Mouse (Mus musculus) heart, postnatal 25 days (tissue): ENCODE measurements at regions not wholly inside any gene's neighbourhood (a gene's known extent, or its start where the extent isn't known, plus 50 kb on each side); places are given as distances from the start of the nearest gene placed in this dataset.
A peak's percentile ranks its signal among the peaks of the same experiment; 100 is the strongest.

Experiments
- DNase-seq: peaks from one replicate; pipeline ENCODE4 v3.0.0; 2022; ENCODE audit warnings: low spot score
- intact Hi-C: fragments of 180-260 bp; cut with DNase I; formaldehyde crosslinking; loops from one replicate; pipeline ENCODE4 v1.15.1; 2025

DNA sequence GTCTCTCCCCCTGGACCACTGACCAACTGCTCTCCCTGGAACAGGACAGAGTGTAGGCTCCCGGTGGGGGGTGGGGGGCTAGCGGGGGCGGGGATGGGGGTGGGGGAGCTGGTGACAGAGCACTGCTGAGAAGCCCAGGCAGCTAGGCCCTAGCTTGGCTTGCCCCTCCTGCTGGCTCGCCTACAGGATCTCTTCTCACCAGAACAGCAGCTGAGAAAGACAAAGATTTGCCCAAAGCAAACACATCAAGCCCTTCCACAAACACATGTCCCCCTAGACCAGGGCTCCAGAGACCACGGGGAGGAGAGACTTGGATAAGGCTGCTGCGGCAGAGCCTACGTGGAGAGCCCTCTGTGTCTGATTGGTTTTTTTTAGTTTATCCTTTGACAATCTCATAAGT is 100.8 kb downstream of the 1700001O22Rik start:
- no peak for DNase-seq
- intact Hi-C loops = no loop called here

DNA sequence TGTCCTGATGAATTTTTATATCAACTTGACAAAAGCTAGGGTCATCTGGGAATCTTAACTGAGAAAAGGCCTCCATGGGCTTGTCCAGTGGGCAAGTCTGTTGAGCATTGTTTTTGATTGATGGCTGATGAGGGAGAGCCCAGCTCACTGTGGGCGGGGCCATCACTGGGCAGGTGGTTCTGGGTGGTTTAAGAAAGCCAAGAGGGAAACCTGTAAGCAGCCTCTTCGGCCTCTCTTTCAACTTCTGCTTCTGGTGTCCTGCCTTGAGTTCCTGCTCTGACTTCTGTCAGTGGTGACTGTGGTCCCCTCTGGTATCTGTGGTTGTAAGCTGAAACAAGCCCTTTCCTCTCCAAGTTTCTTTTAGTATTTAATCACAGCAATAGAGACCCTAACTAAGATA is 102.6 kb downstream of the 1700001O22Rik start:
- intact Hi-C loops = no loop called here
- DNase-seq = no peak

DNA sequence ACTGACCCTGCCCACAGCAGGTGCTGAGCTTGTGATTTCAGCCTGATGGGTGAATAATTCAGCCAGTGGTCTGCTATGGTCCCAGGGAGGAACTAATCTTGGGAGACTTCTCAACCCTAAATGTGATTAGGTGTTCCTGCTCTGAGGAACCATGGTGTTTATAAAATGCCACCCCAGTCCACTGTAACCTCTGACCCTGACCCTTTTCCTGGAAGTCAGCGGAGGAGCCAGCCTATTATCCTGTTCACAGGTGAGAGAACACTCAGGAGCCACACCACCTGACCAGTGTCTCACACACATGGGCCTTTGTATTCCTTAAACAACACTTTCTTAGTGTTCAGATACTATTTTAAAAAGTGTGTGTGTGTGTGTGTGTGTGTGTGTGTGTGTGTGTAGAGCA is 103.0 kb downstream of the 1700001O22Rik start:
- DNase-seq = no peak
- intact Hi-C loops = no loop called here

DNA sequence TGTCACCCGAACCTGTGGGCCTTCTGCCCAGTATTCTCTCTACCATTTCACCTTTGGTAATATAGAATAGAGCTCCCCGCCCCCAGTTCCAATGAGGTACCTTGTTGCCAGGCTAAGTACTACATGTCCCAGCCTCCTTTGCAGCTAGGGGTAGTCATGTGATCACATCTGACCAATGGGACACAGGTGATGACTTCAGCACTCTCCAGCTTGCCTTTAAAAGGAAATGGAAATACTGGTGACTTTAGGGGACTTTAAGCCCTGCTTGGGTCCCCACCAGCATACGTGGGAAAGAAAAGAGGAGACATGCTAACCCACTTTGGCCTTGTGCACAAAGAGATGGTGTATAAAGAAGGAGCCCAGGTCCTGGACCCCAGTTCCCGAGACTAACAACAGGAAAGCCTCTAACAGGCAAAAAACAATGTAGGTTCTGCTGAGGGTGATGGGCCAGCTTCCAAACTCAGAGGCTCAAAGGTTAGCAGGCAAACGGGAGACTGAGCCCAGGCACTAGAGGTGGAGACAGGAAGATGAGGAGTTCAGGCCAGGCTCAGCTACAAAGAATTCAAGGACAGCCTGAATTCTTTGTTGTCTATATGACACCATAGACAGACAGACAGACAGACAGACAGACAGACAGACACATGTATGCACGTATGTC is 103.5 kb downstream of the 1700001O22Rik start:
- intact Hi-C loops = no loop called here
- peak; percentile 61 for DNase-seq

DNA sequence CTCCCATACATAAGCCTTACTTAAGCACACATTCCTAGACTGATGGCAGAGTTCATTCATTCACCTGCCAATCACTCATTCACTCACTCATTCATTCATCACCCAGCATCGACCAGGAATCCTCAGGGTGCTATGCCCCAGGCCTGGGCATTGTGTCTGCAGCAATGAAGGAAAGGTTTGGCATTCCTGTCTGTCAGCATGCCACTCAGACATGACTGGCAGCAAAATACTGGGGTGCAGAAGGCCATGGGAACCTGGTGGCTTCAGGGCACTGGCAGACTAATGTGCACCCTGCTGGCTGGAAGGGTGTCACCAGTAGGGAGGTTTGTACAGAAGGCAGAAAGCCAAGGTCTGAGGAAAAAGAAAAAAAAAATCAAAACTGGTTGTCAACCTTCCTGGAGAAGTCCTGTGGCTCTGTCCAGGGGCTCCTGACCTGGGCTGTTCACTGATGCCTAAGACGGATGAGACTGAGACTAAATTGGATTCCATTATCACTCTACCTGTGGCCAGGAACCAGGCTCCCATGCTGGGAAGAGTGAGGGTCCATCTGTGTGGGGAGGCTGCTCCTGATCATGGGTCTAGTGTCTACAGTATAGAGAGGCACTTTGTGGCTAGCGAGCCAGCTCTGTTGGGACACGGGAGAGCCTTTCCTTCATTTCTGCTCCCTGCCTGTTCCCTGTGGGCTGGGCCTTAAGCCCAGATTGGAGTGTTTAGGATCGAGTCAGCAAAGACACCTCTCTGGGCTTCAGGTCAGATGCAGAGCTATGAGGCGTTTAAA is 104.1 kb downstream of the Cstad start:
- intact Hi-C loops = no loop called here
- DNase-seq = no peak

DNA sequence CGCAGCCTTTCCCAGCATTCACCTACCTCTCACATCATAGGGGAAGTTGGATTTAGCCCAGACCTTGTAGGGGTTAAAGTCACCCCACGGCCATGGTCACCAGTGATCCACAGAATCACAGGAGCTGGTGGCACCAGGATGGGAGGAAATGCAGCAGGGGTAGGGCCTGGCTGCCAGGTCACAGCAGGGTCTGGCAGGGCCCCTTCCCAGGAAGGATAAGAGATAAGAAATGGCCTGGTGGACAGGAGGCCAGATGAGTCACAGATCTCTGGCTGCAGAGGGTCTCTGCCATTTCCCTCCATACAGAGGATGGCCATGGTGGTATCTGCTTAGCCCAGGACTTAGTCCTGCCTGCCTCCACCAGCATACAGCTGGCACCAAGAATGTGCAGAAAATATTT is 103.0 kb downstream of the Cstad start:
- intact Hi-C loops = no loop called here
- DNase-seq = no peak

DNA sequence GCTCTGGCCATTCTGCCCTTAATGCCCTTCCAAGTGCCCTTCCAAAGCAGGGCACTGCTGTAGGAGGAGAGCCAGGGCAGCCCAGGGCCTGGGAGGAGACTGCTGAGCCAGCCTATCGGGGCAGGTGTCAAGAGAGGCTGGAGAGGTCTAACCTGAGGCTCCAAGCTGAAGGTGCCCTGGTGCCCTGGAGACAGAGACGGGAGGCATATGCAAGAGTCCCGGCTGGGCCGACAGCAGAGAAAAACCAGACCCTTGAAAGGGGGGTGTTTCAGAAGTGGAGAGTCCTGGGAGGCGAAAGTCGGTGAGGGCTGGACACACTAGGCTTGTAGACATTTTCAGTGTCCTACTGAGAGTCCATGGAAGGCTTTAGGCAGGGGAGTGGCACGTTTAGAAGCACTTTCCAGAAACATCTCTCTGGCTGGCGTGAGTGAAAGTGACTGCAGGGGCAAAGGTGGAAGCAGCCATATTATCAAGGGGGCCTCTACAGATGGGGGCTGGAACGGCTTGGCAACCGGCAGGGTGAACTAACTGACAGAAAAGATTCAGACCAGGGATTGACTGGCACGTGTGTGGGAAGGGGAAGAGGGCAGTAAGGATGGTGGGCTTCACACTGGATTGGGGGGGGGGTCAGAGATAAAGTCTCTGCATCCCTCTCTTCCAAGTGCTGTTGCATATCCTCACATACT is 101.1 kb downstream of the Cstad start:
- intact Hi-C loops = no loop called here
- no peak for DNase-seq

DNA sequence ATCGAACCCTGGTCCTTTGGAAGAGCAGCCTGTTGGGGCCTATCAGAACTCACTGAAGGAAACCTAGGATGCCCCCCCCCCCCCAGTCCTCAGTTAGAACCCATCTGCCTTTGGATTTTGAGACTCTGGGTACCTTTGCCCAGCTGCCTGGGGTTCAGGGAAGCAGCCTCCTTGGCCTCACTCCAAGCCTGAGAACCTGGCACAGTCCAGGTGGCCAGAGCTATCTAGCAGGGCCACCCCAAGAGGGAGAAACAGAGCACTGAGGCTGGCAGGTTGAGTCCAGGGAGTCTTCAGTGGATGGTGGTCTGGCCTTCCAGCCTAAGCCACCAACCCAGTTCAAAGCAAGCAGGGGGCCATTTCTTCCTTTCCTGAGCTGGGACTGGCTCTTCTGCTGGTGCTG is 100.2 kb downstream of the Cstad start:
- intact Hi-C loops = no loop called here
- no peak for DNase-seq

DNA sequence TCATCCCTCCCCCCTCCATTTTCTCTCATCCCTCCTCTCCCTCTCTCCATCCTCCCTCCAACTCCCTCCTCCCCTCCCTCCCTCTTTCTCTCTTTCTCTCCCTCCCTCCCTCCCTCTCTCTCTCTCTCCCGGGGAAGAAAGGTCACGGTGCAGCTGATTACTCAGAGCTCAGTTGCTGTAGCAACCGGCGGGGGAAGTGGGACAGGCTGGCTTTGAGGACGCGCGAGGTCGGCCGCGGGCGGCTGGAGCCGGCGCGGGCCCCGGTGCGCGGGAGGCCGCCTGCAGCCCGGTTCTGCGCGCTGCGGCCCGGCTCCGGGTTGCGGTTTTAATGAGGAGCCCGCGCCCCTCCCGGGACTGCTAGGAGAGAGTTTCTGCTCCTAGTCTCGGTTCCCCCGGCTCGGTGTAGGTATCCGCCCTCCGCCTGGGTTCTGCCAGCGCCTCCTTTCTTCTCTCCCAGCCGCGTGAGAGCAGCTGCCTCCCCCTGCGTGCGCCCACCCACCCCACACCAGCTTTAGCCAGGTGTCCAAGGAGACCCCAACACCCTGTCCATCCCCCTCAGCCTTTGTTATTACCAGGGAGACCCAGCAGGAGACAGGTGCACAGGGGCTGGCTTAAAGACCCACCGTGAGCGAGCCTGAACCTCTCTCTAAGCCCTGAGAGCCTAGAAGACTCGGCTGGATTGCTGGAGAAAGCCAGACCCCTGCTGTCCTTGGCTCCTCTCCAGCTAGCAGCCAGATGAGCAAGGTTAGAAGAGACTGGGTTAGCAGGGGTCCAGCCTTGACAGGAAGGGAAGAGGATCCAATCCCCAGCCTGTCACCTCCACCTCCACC is 98.6 kb downstream of the Cstad start:
- DNase-seq = peak; percentile 77
- intact Hi-C loops = no loop called here

DNA sequence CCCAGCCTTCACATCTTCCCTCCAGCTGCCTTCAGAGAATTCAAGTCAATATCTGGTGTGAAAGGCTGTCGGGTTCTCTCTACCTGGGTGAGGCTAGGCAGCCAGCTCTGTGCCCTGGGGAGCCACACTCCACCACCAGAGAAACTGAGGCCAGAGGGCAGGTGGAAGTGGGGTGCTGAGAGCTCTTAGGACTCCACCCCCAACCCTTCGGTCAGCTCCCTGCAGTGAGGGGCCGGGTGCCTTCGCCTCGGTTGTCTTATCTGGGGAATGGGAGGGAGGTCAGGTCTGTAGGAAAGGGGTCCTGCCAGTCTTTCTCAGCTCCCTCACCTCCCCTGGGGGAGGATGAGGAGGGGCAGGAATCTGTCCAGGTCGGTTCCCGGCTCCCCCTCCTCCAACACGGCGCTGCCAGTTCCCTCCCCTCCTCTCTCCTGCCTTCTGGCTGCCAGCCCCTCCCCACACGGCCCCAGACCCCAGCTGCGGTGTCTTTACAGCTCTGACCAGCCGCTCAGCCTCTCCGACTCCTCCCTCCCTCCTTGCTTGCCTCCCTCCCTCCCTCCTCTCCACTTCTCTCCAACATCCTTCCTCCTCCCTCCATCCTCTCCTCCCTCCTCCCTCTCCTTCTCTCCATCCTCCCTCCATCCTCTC is 97.8 kb downstream of the Cstad start:
- peak; percentile 31 for DNase-seq
- intact Hi-C loops = no loop called here

DNA sequence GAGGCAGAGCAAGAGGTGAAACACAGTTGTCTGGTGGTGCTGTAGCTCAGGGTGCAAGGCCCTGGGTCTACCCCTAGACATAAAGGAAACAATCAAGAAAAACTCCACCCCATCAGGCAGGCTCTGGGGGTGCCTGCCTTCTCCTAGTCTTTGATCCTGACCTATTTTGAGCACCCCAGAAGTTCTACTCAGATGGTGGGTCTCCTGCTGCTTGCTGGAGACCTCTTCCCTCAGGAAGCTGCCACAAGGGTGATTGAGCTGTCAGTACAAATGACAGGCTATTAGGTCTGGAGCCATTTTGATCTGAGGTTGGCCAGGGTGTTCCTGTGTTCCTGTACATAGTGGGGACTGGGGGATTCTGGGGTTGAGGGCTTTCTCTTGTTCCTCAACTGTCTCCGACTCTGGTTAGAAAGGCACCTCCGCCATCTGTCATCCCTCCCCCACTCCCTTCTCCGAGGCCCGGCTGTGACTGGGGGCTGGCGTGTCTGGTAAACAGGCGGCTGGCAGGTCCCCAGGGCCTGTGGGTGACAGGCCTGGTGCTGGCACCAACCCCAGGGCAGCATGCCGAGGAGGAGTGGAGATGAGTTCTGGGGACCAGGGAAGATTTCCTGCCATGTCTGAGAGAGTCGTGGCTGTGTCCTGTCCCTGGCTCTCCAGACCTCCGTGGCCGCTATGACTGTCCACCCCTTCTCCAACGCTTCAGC is 97.2 kb downstream of the Cstad start:
- intact Hi-C loops = no loop called here
- DNase-seq = peak; percentile 63

DNA sequence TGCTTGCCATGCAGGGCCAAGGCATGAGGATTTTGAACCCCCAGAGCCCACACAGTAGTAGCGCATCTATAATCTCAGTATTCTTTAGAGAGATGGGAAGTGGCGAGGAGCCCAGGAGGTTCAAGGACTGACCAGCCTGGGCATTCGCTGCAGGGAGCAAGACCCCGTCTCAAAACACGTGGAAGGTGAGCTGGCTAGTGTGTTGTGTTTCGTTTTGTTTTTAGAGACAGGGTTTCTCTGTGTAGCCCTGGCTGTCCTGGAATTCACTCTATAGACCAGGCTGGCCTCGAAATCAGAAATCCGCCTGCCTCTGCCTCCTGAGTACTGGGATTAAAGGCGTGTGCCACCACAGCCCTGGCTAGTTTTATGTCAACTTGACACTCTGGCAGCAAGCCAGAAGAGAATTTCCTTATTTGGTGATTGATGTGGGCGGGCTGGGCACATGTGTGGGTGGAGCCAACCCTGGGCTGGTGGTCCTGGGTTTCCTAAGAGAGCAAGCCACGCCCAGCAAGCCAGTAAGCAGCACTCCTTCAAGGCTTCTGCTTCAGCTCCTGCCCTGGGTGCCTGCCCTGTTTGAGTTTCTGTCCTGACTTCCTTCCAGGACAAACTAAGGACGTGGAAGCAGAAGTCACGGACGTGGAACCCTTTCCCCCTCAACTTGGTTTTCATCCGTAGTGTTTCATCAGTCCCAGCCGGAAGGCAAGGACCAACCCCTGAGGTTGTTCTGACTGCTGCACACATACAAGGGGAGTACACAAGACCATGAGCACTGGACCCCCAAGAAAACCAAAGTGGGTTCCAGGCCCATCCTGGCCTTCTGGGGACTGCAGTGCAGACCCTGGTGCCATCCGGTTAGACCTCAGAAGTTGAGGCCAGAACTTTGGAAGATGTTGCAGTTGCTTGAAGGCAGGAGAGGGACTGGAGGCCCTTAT is 96.4 kb downstream of the Cstad start:
- intact Hi-C loops = no loop called here
- DNase-seq = no peak

DNA sequence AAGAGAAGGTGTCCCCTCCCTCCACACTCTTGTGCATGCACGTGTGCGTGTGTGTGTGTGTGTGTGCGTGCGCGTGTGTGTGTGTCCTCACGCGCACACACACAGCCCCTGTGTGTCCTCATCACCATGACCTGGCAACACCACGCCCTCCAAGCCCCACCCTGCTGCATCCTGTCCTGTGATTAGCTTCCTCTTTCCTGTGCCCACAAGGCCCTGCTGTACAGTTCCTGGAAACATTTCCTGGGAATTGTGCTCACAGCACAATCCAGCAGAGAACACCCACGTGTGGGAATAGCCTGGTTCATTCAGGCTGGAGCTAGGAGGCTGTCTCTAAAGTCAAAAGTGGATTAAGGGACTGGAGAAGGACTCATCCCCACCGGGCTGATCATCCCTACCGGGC is 95.5 kb downstream of the Cstad start:
- intact Hi-C loops = no loop called here
- DNase-seq = peak; percentile 77

DNA sequence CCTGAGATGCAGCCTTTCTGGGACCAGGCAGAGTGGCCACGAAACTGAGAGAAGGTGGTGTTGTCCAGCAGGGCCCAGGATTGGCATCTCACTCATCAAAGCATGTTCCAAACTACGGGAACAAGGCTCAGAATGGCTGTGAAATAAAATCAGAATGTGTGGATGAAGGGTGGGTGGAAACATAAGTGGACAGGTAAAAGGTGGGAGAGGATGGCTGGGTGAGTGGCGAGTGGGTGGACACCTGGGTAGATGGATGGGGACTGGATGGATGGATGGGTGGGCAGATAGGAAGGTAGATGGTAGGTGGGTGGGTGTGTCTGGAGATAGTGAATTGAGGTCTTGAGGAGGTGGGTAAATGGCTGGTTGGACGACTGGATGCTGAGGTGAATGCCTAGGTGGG is 93.6 kb downstream of the Cstad start:
- DNase-seq = no peak
- intact Hi-C loops = no loop called here

DNA sequence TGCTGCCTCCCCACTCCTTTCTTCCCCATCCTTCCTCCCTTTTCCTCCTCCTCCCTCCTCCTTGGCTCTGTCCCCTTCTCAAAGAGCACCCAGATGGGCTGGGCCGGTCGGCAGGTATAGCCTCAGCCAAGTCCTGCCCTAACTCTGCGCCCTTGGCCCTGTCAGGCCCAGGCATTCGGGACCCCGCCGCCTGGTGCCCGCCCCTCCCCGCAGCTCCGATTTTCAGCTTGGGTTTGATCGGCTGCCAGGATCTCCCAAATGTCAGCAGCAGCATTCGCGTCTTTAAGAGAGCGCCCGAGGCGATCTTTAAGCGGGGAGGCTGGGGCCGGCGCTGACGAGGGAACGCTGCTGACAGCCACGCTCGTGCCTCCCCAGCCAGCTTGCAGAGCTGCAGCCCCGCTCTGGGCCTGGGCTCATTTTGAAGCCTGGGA is 92.3 kb downstream of the Cstad start:
- intact Hi-C loops = no loop called here
- DNase-seq = peak; percentile 43

DNA sequence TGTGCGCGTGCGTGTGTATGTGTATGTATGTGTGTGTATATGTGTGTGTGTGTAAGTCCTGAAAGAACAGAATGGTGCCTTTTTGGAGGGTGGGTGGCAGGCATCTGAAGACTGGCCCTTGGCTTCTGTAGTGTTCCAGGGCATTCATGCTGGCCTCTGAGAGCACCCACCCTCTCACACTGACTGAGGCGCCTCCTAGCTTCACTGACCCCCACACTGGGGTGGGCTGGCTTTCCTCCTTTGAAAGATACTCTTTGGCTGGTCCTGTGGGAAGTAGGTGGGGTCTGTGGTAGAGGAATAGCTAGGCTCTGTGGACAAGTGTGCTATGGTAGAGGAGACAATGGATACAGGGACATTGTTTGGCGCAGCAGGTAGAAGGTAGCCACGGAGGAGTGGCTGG is 91.5 kb downstream of the Cstad start:
- no peak for DNase-seq
- intact Hi-C loops = no loop called here

DNA sequence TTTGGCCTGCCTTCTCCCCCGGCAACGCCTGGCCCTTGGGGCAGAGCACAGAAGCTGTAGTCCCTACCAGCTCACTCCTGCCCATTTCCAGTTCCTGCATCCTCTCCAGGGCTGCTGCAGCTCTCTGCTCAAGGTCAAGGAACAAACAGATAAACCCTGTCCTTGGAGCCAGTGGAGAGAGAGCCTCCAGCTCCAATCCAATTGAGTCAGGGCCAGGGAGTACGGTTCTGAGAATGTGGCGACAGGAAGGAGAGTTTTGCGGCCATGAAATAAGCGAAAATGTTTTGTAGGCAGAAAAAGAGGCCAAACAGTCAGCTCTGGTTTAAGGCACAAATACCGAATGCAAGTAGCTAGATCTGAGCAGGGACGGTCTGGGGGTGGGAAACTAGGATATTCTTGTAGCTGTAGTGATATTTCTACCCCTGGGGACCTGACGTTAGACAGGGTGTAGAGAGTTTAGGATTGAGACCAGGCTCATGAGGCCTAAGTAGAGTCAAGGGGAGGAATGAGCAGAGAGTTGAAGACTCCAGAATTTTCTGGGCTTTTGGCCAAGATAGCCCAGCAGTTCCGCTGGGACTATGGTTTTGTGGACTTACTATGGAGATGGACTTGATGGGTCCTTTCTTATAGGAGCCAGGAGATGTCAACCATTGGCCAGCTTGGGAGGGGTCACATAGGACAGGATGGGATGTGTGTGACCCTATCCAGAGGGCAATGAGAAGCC is 90.5 kb downstream of the Cstad start:
- DNase-seq = peak; percentile 68
- intact Hi-C loops = no loop called here

DNA sequence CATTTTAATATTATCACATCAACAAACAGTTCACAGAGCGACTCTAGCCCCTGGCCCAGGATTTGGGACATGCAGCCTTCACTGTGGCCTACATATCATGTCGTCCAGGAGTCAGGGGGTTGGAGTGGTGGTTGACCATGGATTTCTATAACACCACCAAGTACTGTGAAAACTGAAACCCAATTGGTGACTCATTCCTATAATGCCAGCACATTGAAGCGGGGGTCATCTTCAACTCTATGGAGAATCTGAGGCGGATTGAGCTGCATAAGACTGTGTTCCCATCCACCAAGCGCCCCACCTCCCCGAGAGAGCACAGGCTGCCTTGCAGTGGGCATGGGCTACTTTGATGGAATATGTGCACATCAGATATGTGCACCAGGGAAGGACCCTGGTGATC is 89.6 kb downstream of the Cstad start:
- DNase-seq = no peak
- intact Hi-C loops = no loop called here
